Mouse (Mus musculus): ENCODE data around the gene Ino80b. TPM values are rescaled to one million over a fixed set of nuclear protein-coding genes. Genes with fewer than 3 reads are reported as not detected.

The Ino80b gene
- total and polyA plus RNA-seq, 2 experiments from 2014 or later, result 15.3 to 40.1 TPM

DNA sequence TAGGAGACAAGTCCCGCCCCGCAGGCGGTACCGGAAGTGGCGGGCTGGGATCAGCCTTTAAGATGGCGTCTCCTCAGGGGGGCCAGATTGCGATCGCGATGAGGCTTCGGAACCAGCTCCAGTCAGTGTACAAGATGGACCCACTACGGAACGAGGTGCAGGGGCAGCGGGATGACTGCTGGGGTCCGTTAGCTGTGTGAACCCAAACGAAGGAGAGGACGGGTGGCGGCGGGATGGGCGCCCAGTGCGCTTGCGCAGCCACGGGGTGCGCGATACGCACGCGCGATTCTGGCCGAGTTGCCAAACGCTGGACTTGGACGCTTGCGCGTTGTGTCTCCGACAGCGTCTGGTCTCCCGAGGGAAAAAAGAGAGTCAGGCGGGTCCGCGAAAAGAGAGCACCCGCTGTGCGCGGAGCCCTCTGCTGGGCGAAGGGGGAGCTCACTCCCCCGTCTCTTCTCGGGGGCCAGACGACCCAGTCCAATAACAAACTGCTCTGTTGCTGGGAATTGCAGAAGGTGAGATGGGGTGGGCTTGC is 46.8 kb downstream of the Ino80b start:
- Histone ChIP-seq H3K4me3 (ENCODE audit: low read depth, low read length) (peak overlapping the region; percentile 74), H3K36me3 (ENCODE audit: insufficient read depth) (peaks cover 14% of the 10 kb centered on the region; the same call in 1 of the 2 replicates), H3K9ac (peak overlapping the region; percentile 79), H3K27ac (ENCODE audit: low read depth, low read length) (peak overlapping the region; percentile 93), H3K4me1 (ENCODE audit: insufficient read depth) (no peaks in the 10 kb centered on the region), H3K27me3 (ENCODE audit: insufficient read depth, low read length) (peaks cover 28% of the 10 kb centered on the region), H3K4me2 (ENCODE audit: low read depth) (peak overlapping the region; percentile 97), H3K9me3 (ENCODE audit: low read length) (no peaks in the 10 kb centered on the region)
- peak; percentile 66 for TF ChIP-seq CTCF (IDR thresholded peaks at IDR 0.05; ENCODE audit: low read depth)
- ATAC-seq, result peak; percentile 96
- peak; percentile 100 for DNase-seq
- 0% methylated on average over 42 of the region's 46 CpGs for WGBS

DNA sequence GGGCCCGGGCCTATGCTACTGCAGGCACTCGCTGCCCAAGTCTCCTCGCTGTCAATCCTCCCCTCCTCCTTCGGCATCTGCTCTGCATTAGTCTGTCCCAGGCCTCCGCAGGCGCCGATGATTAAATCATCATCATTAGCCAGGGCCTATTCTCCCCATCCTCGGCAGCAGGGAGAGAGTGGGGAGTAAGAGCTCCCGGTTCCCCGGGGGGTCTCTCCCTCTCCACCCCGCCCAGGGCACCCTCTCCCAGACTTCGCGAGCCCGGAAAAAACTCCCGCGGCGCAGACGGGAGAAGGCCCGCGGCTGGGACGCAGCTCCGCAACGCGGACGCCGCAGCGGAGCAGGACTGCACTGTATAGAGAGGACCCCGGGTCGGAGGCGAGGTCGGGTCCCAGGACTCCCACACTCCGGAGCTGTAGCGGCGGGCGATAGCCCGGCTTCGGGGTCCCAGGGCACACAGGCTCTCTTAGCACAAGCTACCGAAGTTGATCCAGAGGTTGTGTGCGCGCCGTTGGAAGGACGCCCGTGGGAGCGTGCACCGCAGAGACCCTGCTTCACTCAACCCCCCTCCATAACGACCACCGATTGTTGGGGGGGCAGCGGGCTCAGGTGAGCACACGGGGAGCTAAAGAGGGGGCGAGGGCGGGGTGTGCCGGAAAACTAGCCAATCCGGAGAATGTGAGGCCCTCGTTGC is 47.5 kb downstream of the Ino80b start, which contains the start of gene Pcgf1:
TSS of gene Pcgf1 (plus strand) at position 240 of the 694 bp plus-strand sequence.
- Histone ChIP-seq H3K4me1 (ENCODE audit: insufficient read depth) (no peaks in the 10 kb centered on the region), H3K4me2 (ENCODE audit: low read depth) (peak within 1 kb of the TSS; percentile 97), H3K27me3 (ENCODE audit: insufficient read depth, low read length) (peaks cover 30% of the 10 kb centered on the region), H3K9me3 (ENCODE audit: low read length) (no peaks in the 10 kb centered on the region), H3K27ac (ENCODE audit: low read depth, low read length) (peak within 1 kb of the TSS; percentile 93), H3K4me3 (ENCODE audit: low read depth, low read length) (peak within 1 kb of the TSS; percentile 74), H3K9ac (peak within 1 kb of the TSS; percentile 79), H3K36me3 (ENCODE audit: insufficient read depth) (peaks cover 14% of the 10 kb centered on the region; the same call in 1 of the 2 replicates)
- DNase-seq (no peak), ATAC-seq (peak; percentile 36)
- no peak for TF ChIP-seq CTCF (IDR thresholded peaks at IDR 0.05; ENCODE audit: low read depth)
- WGBS, result 1% methylated on average over 53 of the region's 54 CpGs

DNA sequence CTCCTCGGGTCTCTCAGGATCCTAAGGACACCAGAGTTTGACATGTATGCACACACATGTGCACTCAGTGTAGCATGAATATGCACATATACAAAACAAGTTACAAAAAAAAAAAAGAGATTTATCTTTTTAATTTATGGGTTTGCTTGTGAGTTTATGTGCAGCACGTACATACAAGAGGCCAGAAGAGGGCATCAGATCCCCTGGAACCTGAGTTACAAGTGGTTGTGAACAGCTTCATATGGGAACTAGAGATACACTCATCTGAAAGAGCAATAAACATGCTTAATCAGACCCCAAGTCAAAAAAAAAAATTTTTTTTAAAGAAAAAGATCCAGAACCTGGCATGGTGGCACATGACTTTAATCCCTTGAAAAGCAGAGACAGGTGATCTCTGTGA is 50.3 kb downstream of the Ino80b start:
- DNase-seq (no peak), ATAC-seq (no peak)
- no peak overlapping the region for H3K4me2 ChIP-seq (ENCODE audit: low read depth)
- H3K36me3 ChIP-seq (ENCODE audit: insufficient read depth), result no peaks in the 10 kb centered on the region
- H3K4me3 ChIP-seq (ENCODE audit: low read depth, low read length), result no peak overlapping the region
- H3K9ac ChIP-seq, result no peak overlapping the region
- 17% methylated on average over 2 of the region's 2 CpGs for WGBS
- no peaks in the 10 kb centered on the region for H3K4me1 ChIP-seq (ENCODE audit: insufficient read depth)
- H3K9me3 ChIP-seq (ENCODE audit: low read length), result no peaks in the 10 kb centered on the region
- peak; percentile 24; the same call in 1 of the 2 replicates for TF ChIP-seq CTCF (IDR thresholded peaks at IDR 0.05; ENCODE audit: low read depth)
- H3K27me3 ChIP-seq (ENCODE audit: insufficient read depth, low read length), result peaks cover 48% of the 10 kb centered on the region
- H3K27ac ChIP-seq (ENCODE audit: low read depth, low read length), result no peak overlapping the region

MicroRNAs within 50 kb of the gene (microRNA counts, 519-probe panel; counts per million panel counts)
- not detected for microRNA mmu-miR-3470a+mmu-miR-3470b

Small RNA genes within 50 kb of the gene (microRNA-seq; reads per million reads assigned to microRNA genes)
- gene Mir3470a, result 0 reads per million in 2 experiments

Other genes with a start within 250 kb of the Ino80b start
- gene Sema4f, start 185.7 kb downstream of the Ino80b start, total RNA-seq (2014; rRNA removed), result 13.6 and 17.4 TPM in 2 replicates
- 11.5 and 20.6 TPM in 2 replicates for gene Sema4f, start 185.7 kb downstream of the Ino80b start, polyA plus RNA-seq (2015; fragmentation: Nextera tagmentation; extraction: Ambion mirVana)
- 0.10 TPM in 1 of 2 replicates, not detected in the other for gene M1ap, start 178.5 kb downstream of the Ino80b start, total RNA-seq (2014; rRNA removed)
- 0.10 TPM in 1 of 2 replicates, not detected in the other for gene M1ap, start 178.5 kb downstream of the Ino80b start, polyA plus RNA-seq (2015; fragmentation: Nextera tagmentation; extraction: Ambion mirVana)
- 3.3 and 3.6 TPM in 2 replicates for gene Dok1, start 92.0 kb downstream of the Ino80b start, total RNA-seq (2014; rRNA removed)
- gene Dok1, start 92.0 kb downstream of the Ino80b start, polyA plus RNA-seq (2015; fragmentation: Nextera tagmentation; extraction: Ambion mirVana), result 1.4 and 1.5 TPM in 2 replicates
- 3.5 and 4.7 TPM in 2 replicates for gene Loxl3, start 91.3 kb downstream of the Ino80b start, total RNA-seq (2014; rRNA removed)
- gene Loxl3, start 91.3 kb downstream of the Ino80b start, polyA plus RNA-seq (2015; fragmentation: Nextera tagmentation; extraction: Ambion mirVana), result 4.3 and 4.5 TPM in 2 replicates
- gene Aup1, start 70.9 kb downstream of the Ino80b start, total RNA-seq (2014; rRNA removed), result 85.9 and 146 TPM in 2 replicates
- gene Aup1, start 70.9 kb downstream of the Ino80b start, polyA plus RNA-seq (2015; fragmentation: Nextera tagmentation; extraction: Ambion mirVana), result 126 and 129 TPM in 2 replicates
- gene Htra2, start 70.2 kb downstream of the Ino80b start, total RNA-seq (2014; rRNA removed), result 46.1 and 47.0 TPM in 2 replicates
- gene Htra2, start 70.2 kb downstream of the Ino80b start, polyA plus RNA-seq (2015; fragmentation: Nextera tagmentation; extraction: Ambion mirVana), result 75.1 and 81.0 TPM in 2 replicates
- 0.05 TPM in 1 of 2 replicates, not detected in the other for gene Dqx1, start 67.6 kb downstream of the Ino80b start, total RNA-seq (2014; rRNA removed)
- gene Dqx1, start 67.6 kb downstream of the Ino80b start, polyA plus RNA-seq (2015; fragmentation: Nextera tagmentation; extraction: Ambion mirVana), result 0.11 and 0.13 TPM in 2 replicates
- not detected in 2 replicates for gene Tlx2, start 55.1 kb downstream of the Ino80b start, total RNA-seq (2014; rRNA removed)
- gene Tlx2, start 55.1 kb downstream of the Ino80b start, polyA plus RNA-seq (2015; fragmentation: Nextera tagmentation; extraction: Ambion mirVana), result not detected in 2 replicates
- 16.1 and 18.8 TPM in 2 replicates for gene Pcgf1, start 47.6 kb downstream of the Ino80b start, total RNA-seq (2014; rRNA removed)
- 30.7 and 30.8 TPM in 2 replicates for gene Pcgf1, start 47.6 kb downstream of the Ino80b start, polyA plus RNA-seq (2015; fragmentation: Nextera tagmentation; extraction: Ambion mirVana)
- gene Lbx2, start 39.1 kb downstream of the Ino80b start, total RNA-seq (2014; rRNA removed), result 0.46 TPM in 1 of 2 replicates, not detected in the other
- 0.33 TPM in 1 of 2 replicates, not detected in the other for gene Lbx2, start 39.1 kb downstream of the Ino80b start, polyA plus RNA-seq (2015; fragmentation: Nextera tagmentation; extraction: Ambion mirVana)
- 15.3 and 16.6 TPM in 2 replicates for gene Ccdc142, start 23.8 kb downstream of the Ino80b start, total RNA-seq (2014; rRNA removed)
- gene Ccdc142, start 23.8 kb downstream of the Ino80b start, polyA plus RNA-seq (2015; fragmentation: Nextera tagmentation; extraction: Ambion mirVana), result 2.1 and 5.6 TPM in 2 replicates
- gene Gm42688, start 23.8 kb downstream of the Ino80b start, total RNA-seq (2014; rRNA removed), result 7.0 and 9.5 TPM in 2 replicates
- gene Gm42688, start 23.8 kb downstream of the Ino80b start, polyA plus RNA-seq (2015; fragmentation: Nextera tagmentation; extraction: Ambion mirVana), result 2.4 and 2.9 TPM in 2 replicates
- 64.6 and 102 TPM in 2 replicates for gene Mrpl53, start 16.4 kb downstream of the Ino80b start, total RNA-seq (2014; rRNA removed)
- 126 and 141 TPM in 2 replicates for gene Mrpl53, start 16.4 kb downstream of the Ino80b start, polyA plus RNA-seq (2015; fragmentation: Nextera tagmentation; extraction: Ambion mirVana)
- gene Mogs, start 9.9 kb downstream of the Ino80b start, total RNA-seq (2014; rRNA removed), result 39.7 and 43.5 TPM in 2 replicates
- 15.7 and 17.4 TPM in 2 replicates for gene Mogs, start 9.9 kb downstream of the Ino80b start, polyA plus RNA-seq (2015; fragmentation: Nextera tagmentation; extraction: Ambion mirVana)
- 129 and 151 TPM in 2 replicates for gene Wbp1, start 3.9 kb downstream of the Ino80b start, total RNA-seq (2014; rRNA removed)
- gene Wbp1, start 3.9 kb downstream of the Ino80b start, polyA plus RNA-seq (2015; fragmentation: Nextera tagmentation; extraction: Ambion mirVana), result 104 and 109 TPM in 2 replicates
- 17.1 and 19.4 TPM in 2 replicates for gene Rtkn, start 10.0 kb upstream of the Ino80b start, total RNA-seq (2014; rRNA removed)
- 7.9 and 8.1 TPM in 2 replicates for gene Rtkn, start 10.0 kb upstream of the Ino80b start, polyA plus RNA-seq (2015; fragmentation: Nextera tagmentation; extraction: Ambion mirVana)
- gene Wdr54, start 31.0 kb upstream of the Ino80b start, total RNA-seq (2014; rRNA removed), result 11.1 and 13.4 TPM in 2 replicates
- gene Wdr54, start 31.0 kb upstream of the Ino80b start, polyA plus RNA-seq (2015; fragmentation: Nextera tagmentation; extraction: Ambion mirVana), result 19.7 and 24.1 TPM in 2 replicates
- 17.0 and 17.5 TPM in 2 replicates for gene 1700003E16Rik, start 31.0 kb upstream of the Ino80b start, total RNA-seq (2014; rRNA removed)
- 13.9 and 18.3 TPM in 2 replicates for gene 1700003E16Rik, start 31.0 kb upstream of the Ino80b start, polyA plus RNA-seq (2015; fragmentation: Nextera tagmentation; extraction: Ambion mirVana)
- 97.3 and 126 TPM in 2 replicates for gene Dctn1, start 40.5 kb upstream of the Ino80b start, total RNA-seq (2014; rRNA removed)
- gene Dctn1, start 40.5 kb upstream of the Ino80b start, polyA plus RNA-seq (2015; fragmentation: Nextera tagmentation; extraction: Ambion mirVana), result 132 and 152 TPM in 2 replicates
- gene Slc4a5, start 94.4 kb upstream of the Ino80b start, total RNA-seq (2014; rRNA removed), result 1.3 and 1.7 TPM in 2 replicates
- gene Slc4a5, start 94.4 kb upstream of the Ino80b start, polyA plus RNA-seq (2015; fragmentation: Nextera tagmentation; extraction: Ambion mirVana), result 0.45 and 1.3 TPM in 2 replicates
- gene Mthfd2, start 200.5 kb upstream of the Ino80b start, total RNA-seq (2014; rRNA removed), result 18.6 and 31.9 TPM in 2 replicates
- 19.0 and 21.5 TPM in 2 replicates for gene Mthfd2, start 200.5 kb upstream of the Ino80b start, polyA plus RNA-seq (2015; fragmentation: Nextera tagmentation; extraction: Ambion mirVana)
- gene Mob1a, start 200.6 kb upstream of the Ino80b start, total RNA-seq (2014; rRNA removed), result 31.0 and 32.4 TPM in 2 replicates
- gene Mob1a, start 200.6 kb upstream of the Ino80b start, polyA plus RNA-seq (2015; fragmentation: Nextera tagmentation; extraction: Ambion mirVana), result 9.3 and 9.5 TPM in 2 replicates
- gene Bola3, start 223.7 kb upstream of the Ino80b start, total RNA-seq (2014; rRNA removed), result 6.6 and 7.7 TPM in 2 replicates
- gene Bola3, start 223.7 kb upstream of the Ino80b start, polyA plus RNA-seq (2015; fragmentation: Nextera tagmentation; extraction: Ambion mirVana), result 50.2 and 55.7 TPM in 2 replicates

All from forebrain, postnatal 0 days (tissue).